Mouse (Mus musculus) gastrocnemius, adult 2 months (tissue): ENCODE results near the gene Ntf5. TPM values are rescaled to one million over a fixed set of nuclear protein-coding genes. Genes with fewer than 3 reads are reported as not detected.

Experiments
- DNase-seq: peaks from one replicate; pipeline ENCODE4 v3.0.0; 2022
- H3K27ac ChIP-seq: fragments of 200-600 bp; 2 replicates; pipeline ENCODE4 v1.8.1; 2022; ENCODE audit warnings: mild to moderate bottlenecking
- H3K4me3 ChIP-seq: fragments of 200-600 bp; 2 replicates; pipeline ENCODE4 v1.8.1; 2022; ENCODE audit warnings: mild to moderate bottlenecking, moderate library complexity
- CTCF ChIP-seq: fragments of 200-600 bp; IDR thresholded peaks from 2 replicates; pipeline ENCODE4 v1.8.1; 2022; ENCODE audit warnings: antibody characterized with exemption, mild to moderate bottlenecking, moderate library complexity
- intact Hi-C: fragments of 180-260 bp; cut with DNase I; formaldehyde crosslinking; loops from one replicate; pipeline ENCODE4 v1.15.1; 2025
- long read RNA-seq, 2 experiments: library from polyadenylated mRNA; stranded (forward); transcript quantifications; one replicate each; pipeline ENCODE4 v2.0.0; 2021
- total RNA-seq, 2 experiments: library from RNA; stranded (reverse); gene quantifications; 2 replicates each; pipeline ENCODE4 v1.2.3; 2021

The Ntf5 gene
- 1 to 10 TPM; 3.6 to 4.9 TPM for total RNA-seq
- long read RNA-seq, experiment 1, transcript Ntf5-201 (3 exons, 1,963 nt): major isoform, 7 of 8 reads
- long read RNA-seq, experiment 1, partial matches to known transcripts: 0 of 8 reads
- long read RNA-seq, experiment 1, other reads (novel, unspliced or antisense): 1 of 8 reads
- long read RNA-seq, experiment 2, transcript Ntf5-201 (3 exons, 1,963 nt): major isoform, 5 of 5 reads
- long read RNA-seq, experiment 2, partial matches to known transcripts: 0 of 5 reads
- long read RNA-seq, experiment 2, other reads (novel, unspliced or antisense): 0 of 5 reads

- no peak for TF ChIP-seq CTCF
- intact Hi-C loops: no loop called here
These were observed at the start of gene Ntf5 for GRCm38 (mm10) chr7:45413113-45413863. TSS of gene Ntf5 (plus strand) at chr7:45413695.

GRCm38 (mm10) chr7:45363983-45364382, 49.5 kb upstream of the Ntf5 start:
- no peak overlapping the region for H3K27ac ChIP-seq
- intact Hi-C loops: no loop called here
- TF ChIP-seq CTCF: no peak
- no peak overlapping the region for H3K4me3 ChIP-seq
- no peak for DNase-seq

More at GRCm38 (mm10) chr7:45413113-45413863, at the start of gene Ntf5:
- Histone ChIP-seq H3K27ac (peak within 1 kb of the TSS; percentile 98), H3K4me3 (peak within 1 kb of the TSS; percentile 74)
- DNase-seq: peak; percentile 74

- 0 out of 2 replicates have a peak overlapping the region, but pooled peaks have one; percentile 20 for H3K27ac ChIP-seq
- intact Hi-C loops: no loop called here
- peak; percentile 73 for DNase-seq
- peak overlapping the region; percentile 81 for H3K4me3 ChIP-seq
- TF ChIP-seq CTCF: peak; percentile 20; the same call in 1 of the 2 replicates
These were observed 47.5 kb upstream of the Ntf5 start for GRCm38 (mm10) chr7:45365742-45366651.

- intact Hi-C loops: no loop called here
- Histone ChIP-seq H3K4me3 (peak within 1 kb of the TSS; percentile 81), H3K27ac (peak within 1 kb of the TSS; percentile 76)
- no peak for TF ChIP-seq CTCF
- no peak for DNase-seq
These were observed 46.9 kb upstream of the Ntf5 start, which contains the start of gene Ppfia3 for GRCm38 (mm10) chr7:45366652-45367019. TSS of gene Ppfia3 (minus strand) at chr7:45367019.

GRCm38 (mm10) chr7:45367020-45367880, 46.2 kb upstream of the Ntf5 start:
- intact Hi-C loops: no loop called here
- peak overlapping the region; percentile 81 for H3K4me3 ChIP-seq
- peak; percentile 81 for TF ChIP-seq CTCF
- peak overlapping the region; percentile 76 for H3K27ac ChIP-seq
- peak; percentile 98 for DNase-seq

- no peak overlapping the region for H3K27ac ChIP-seq
- TF ChIP-seq CTCF: no peak
- intact Hi-C loops: no loop called here
- H3K4me3 ChIP-seq: no peak overlapping the region
- no peak for DNase-seq
These were observed 45.3 kb upstream of the Ntf5 start for GRCm38 (mm10) chr7:45368178-45368577.

- Histone ChIP-seq H3K4me3 (no peak overlapping the region), H3K27ac (no peak overlapping the region)
- DNase-seq: no peak
- intact Hi-C loops: no loop called here
- TF ChIP-seq CTCF: no peak
These were observed 44.3 kb upstream of the Ntf5 start for GRCm38 (mm10) chr7:45369022-45369745.

GRCm38 (mm10) chr7:45369836-45370474, 43.5 kb upstream of the Ntf5 start:
- no peak for DNase-seq
- no peak for TF ChIP-seq CTCF
- H3K4me3 ChIP-seq: peak overlapping the region; percentile 78
- intact Hi-C loops: no loop called here
- no peak overlapping the region for H3K27ac ChIP-seq

GRCm38 (mm10) chr7:45370475-45371311, 42.8 kb upstream of the Ntf5 start, which contains the start of gene Lin7b:
TSS of gene Lin7b (minus strand) at chr7:45370583.
- H3K4me3 ChIP-seq: peak within 1 kb of the TSS; percentile 78
- peak; percentile 91 for DNase-seq
- H3K27ac ChIP-seq: no peak within 1 kb of the TSS
- TF ChIP-seq CTCF: peak; percentile 31
- intact Hi-C loops: no loop called here

GRCm38 (mm10) chr7:45372371-45372770, 41.1 kb upstream of the Ntf5 start:
- no peak for DNase-seq
- intact Hi-C loops: no loop called here
- Histone ChIP-seq H3K27ac (no peak overlapping the region), H3K4me3 (no peak overlapping the region)
- no peak for TF ChIP-seq CTCF
